Mouse (Mus musculus): ENCODE measurements around the gene Abcb1b.
"Not testable (repeated sequence)": the region's sequence is repeated elsewhere in the genome, so short reads cannot be mapped to it uniquely, and the experiment has no call there.

Gene Abcb1b

GRCm38 (mm10) chr5:8797987-8798751 is at the start of gene Abcb1b:
Abcb1b (plus strand) TSS chr5:8798147.
- peak; percentile 42 for DNase-seq (ENCODE audit: low spot score)

- no peak for DNase-seq (ENCODE audit: low spot score)
Observed at GRCm38 (mm10) chr5:8772866-8773265, 25.1 kb upstream of the Abcb1b start.

DNA sequence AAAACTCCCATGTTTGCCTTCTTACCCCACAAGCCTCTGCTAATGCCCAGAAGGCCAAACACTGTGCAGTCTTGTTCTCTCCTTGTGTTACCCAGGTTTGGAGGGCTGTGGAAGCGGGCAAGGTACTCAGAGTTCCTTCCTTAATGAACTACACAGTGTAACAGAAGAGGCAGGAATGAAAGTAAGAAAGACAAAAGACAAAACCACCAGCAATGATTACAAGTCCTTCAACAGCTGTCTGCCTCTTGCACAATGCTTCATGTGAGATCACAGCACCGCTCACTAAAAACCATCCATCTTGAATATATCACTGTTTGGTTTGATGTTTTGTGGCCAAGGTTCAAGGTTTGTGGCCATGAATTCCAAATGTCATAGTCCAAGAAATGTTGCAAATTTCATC is 19.6 kb upstream of the Abcb1b start:
- DNase-seq (ENCODE audit: low spot score), result no peak

DNA sequence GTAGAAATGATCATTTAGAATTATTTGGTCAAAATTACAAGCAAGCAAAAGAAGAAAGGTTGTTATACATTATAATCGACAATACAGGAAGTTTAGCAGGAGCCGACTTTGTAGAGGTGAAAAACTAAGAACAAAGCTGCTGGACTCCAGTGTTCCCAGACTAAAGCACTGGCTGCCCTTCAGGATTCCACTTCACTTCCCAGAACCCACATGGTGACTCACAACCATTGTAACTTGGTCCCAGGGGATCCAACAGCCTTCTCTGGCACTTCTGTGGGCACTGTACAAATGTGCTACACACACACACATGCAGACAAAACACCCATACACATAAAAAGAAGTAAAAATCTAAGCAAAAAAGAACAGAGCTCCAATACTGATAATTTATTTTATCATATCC is 19.2 kb upstream of the Abcb1b start:
- DNase-seq (ENCODE audit: low spot score), result no peak

- DNase-seq (ENCODE audit: low spot score), result no peak
Observed at GRCm38 (mm10) chr5:8792281-8792680, 5.7 kb upstream of the Abcb1b start.

- no peak for DNase-seq (ENCODE audit: low spot score)
Observed at GRCm38 (mm10) chr5:8798752-8799115, 787 bp downstream of the Abcb1b start.

DNA sequence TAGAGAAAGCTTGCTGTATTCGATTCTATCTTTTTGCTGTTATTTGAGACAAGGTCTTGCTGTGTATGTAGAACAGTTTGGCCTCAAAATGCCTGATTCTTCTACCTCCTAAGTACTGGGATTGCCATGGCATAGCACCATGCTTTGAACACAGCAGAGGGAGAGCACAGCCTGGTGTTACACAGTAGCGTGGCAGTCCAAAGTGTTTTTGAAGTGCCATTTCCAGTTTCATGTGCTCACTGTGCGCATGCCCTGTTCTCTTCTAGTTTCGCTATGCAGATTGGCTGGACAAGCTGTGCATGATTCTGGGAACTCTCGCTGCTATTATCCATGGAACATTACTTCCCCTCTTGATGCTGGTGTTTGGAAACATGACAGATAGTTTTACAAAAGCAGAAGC is 7.8 kb downstream of the Abcb1b start:
- no peak for DNase-seq (ENCODE audit: low spot score)

GRCm38 (mm10) chr5:8807137-8808004 is 9.4 kb downstream of the Abcb1b start:
- no peak for DNase-seq (ENCODE audit: low spot score)

- DNase-seq (ENCODE audit: low spot score), result no peak
Observed at GRCm38 (mm10) chr5:8813872-8814271, 15.9 kb downstream of the Abcb1b start.

- no peak for DNase-seq (ENCODE audit: low spot score)
Observed at GRCm38 (mm10) chr5:8819635-8820591, 22.0 kb downstream of the Abcb1b start.

GRCm38 (mm10) chr5:8820592-8821104 is 22.7 kb downstream of the Abcb1b start:
- DNase-seq (ENCODE audit: low spot score), result not testable (repeated sequence)

- no peak for DNase-seq (ENCODE audit: low spot score)
Observed at GRCm38 (mm10) chr5:8838661-8839438, 40.9 kb downstream of the Abcb1b start.

- DNase-seq (ENCODE audit: low spot score), result no peak
Observed at GRCm38 (mm10) chr5:8839651-8840050, 41.7 kb downstream of the Abcb1b start.

GRCm38 (mm10) chr5:8840887-8841286 is 42.9 kb downstream of the Abcb1b start:
- peak; percentile 73 for DNase-seq (ENCODE audit: low spot score)

DNA sequence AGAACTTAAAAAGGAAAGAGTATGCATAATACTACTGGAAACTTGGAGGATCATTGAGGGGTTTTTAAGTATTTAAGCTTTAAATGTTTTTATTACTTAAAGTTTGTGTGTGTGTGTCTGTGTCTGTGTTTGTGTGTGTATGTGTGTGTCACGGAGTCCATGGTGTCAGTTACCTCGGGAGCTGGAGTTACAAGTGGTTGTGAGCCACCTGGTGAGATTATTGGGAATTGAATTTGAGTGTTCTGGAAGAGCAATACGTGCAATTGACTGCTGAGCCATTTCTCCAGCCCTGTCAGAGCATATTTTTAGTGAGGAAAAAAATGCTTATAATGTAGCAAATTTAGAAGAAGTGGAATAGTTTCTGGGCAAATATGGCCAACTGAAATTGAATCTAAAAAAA is 44.9 kb downstream of the Abcb1b start:
- no peak for DNase-seq (ENCODE audit: low spot score)

DNA sequence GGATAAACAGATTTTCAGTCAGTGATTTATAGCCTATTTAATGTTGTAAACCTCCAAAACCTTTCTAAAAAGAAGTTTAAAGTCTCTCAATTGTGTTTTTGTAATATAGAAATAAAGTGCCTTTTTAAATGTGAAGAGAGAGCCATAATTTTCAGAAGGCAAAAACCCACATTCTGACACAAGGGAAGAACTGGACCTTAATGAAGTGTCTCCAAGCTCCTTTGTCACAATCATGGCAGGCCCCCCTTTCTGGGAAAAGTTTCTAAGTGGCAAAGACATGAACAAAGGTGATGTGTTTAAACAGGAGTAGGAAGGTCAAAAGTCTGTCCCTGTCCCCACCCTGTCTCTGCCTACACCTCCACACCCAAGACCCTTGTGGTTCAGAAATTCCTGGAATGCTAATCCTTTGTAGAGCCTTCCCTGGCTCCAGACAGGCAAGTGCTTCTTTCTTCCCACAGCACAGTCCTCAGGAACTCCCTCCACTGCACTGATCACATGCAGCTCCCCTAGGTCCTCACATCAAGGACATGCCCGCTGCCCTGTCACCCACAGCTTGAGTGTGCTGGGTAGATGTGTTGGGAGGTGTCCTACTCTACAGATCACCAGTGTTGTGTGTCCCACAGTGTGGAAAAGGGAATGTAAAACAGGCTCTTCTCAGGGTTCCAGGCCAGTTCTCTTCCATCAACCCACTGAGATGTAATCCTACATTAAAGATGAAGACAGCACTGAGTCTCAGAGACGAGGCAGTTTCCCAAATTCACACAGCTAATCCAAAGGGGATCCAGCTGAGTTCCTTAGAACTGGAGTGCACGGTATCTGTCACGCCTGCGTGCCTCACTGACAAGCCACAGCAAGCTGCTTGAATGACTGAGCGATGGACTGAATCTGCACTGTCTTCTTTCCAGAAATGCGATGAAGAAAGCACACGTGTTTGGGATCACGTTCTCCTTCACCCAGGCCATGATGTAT is 50.9 kb downstream of the Abcb1b start:
- not testable (repeated sequence) for DNase-seq (ENCODE audit: low spot score)

- DNase-seq (ENCODE audit: low spot score), result no peak
Observed at GRCm38 (mm10) chr5:8850851-8851250, 52.9 kb downstream of the Abcb1b start.

DNA sequence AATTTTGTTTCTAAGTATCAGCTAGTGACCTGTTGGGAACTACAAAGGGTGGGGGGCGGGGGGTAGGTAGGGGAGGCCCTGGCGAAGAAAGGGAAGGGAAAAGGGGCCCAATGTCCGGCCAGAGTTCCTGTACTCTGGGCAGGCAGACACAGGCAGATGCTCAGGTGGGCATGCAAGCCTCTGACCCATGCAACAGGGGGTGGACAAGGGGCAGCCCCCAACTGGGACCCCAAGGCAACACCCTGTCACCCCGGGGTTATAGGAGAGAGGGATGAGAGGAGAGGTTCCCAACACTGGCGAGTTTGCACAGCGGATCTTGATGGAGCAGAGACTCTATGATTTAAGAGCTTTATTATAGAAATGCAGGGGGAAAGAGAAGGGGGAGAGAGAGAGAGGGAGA is 59.3 kb downstream of the Abcb1b start:
- no peak for DNase-seq (ENCODE audit: low spot score)

- DNase-seq (ENCODE audit: low spot score), result no peak
Observed at GRCm38 (mm10) chr5:8861811-8862210, 63.9 kb downstream of the Abcb1b start.

All from testis, postnatal 10 days (tissue).